Comparison of ENCODE assay signal across 8 mouse cellular contexts in genomic region chr13:95951098-95951894, GRCm38 (mm10). TPM values are rescaled to one million over a fixed set of nuclear protein-coding genes. Genes with fewer than 3 reads are reported as not detected.
DNase-seq lines count a peak whose midpoint lies in the region; ATAC-seq lines count a peak whose summit lies in the region.

No protein-coding gene starts in this region.

- no peaks in the 10 kb centered on the region for H3K36me3 ChIP-seq in forebrain, embryonic 16.5 days (ENCODE audit: control insufficient read depth, insufficient read depth)
- H3K36me3 ChIP-seq in forebrain, embryonic 10.5 days (replicated peaks): no peaks in the 10 kb centered on the region
- no peaks in the 10 kb centered on the region for H3K36me3 ChIP-seq in hindbrain, embryonic 15.5 days
- no peaks in the 10 kb centered on the region for H3K36me3 ChIP-seq in limb, embryonic 13.5 days
- H3K36me3 ChIP-seq in midbrain, embryonic 11.5 days (ENCODE audit: control insufficient read depth, insufficient read depth, low read length): no peaks in the 10 kb centered on the region

- no peak overlapping the region for H3K9ac ChIP-seq in forebrain, embryonic 16.5 days (replicated peaks; ENCODE audit: low read depth, low read length)
- no peak overlapping the region for H3K9ac ChIP-seq in hindbrain, embryonic 15.5 days
- no peak overlapping the region for H3K9ac ChIP-seq in limb, embryonic 13.5 days
- no peak overlapping the region for H3K9ac ChIP-seq in midbrain, embryonic 11.5 days (ENCODE audit: low read length)

- DNase-seq in forebrain, embryonic 10.5 days (ENCODE audit: extremely low spot score, low spot score): no peak
- peak; percentile 21 for DNase-seq in 3T3-L1 (ENCODE audit: low read depth, low spot score)
- peak; percentile 39 to 56 for DNase-seq in adrenal gland, postnatal 36 days
- DNase-seq in retina, embryonic 14.5 days (ENCODE audit: low spot score): peak; percentile 43
- DNase-seq in midbrain, embryonic 11.5 days (ENCODE audit: low spot score, missing footprints): no peak

- WGBS in forebrain, embryonic 16.5 days: 70% methylated on average over 7 of the region's 7 CpGs
- 69% methylated on average over 7 of the region's 7 CpGs for WGBS in forebrain, embryonic 10.5 days
- WGBS in hindbrain, embryonic 15.5 days: 65% methylated on average over 7 of the region's 7 CpGs
- WGBS in limb, embryonic 13.5 days: 56% methylated on average over 7 of the region's 7 CpGs
- 65% methylated on average over 7 of the region's 7 CpGs for WGBS in midbrain, embryonic 11.5 days

- H3K4me3 ChIP-seq in forebrain, embryonic 16.5 days (replicated peaks; ENCODE audit: low read length): no peak overlapping the region
- no peak overlapping the region for H3K4me3 ChIP-seq in forebrain, embryonic 10.5 days
- H3K4me3 ChIP-seq in hindbrain, embryonic 15.5 days: no peak overlapping the region
- H3K4me3 ChIP-seq in limb, embryonic 13.5 days: no peak overlapping the region
- no peak overlapping the region for H3K4me3 ChIP-seq in midbrain, embryonic 11.5 days (ENCODE audit: low read depth, low read length)

- peaks cover 2% of the 10 kb centered on the region; the same call in 1 of the 2 replicates for H3K4me1 ChIP-seq in forebrain, embryonic 16.5 days (replicated peaks; ENCODE audit: control insufficient read depth, insufficient read depth, low read length)
- peaks cover 11% of the 10 kb centered on the region; the same call in 1 of the 2 replicates for H3K4me1 ChIP-seq in forebrain, embryonic 10.5 days
- H3K4me1 ChIP-seq in hindbrain, embryonic 15.5 days (replicated peaks): no peaks in the 10 kb centered on the region
- H3K4me1 ChIP-seq in limb, embryonic 13.5 days: peaks cover 8% of the 10 kb centered on the region; the same call in 1 of the 2 replicates
- 0 out of 2 replicates have a peak, but pooled peaks cover 3% of the 10 kb centered on the region for H3K4me1 ChIP-seq in midbrain, embryonic 11.5 days (ENCODE audit: control insufficient read depth, insufficient read depth, low read length)

- H3K9me3 ChIP-seq in forebrain, embryonic 16.5 days (ENCODE audit: control insufficient read depth, low read length): no peaks in the 10 kb centered on the region
- no peaks in the 10 kb centered on the region for H3K9me3 ChIP-seq in forebrain, embryonic 10.5 days
- no peaks in the 10 kb centered on the region for H3K9me3 ChIP-seq in hindbrain, embryonic 15.5 days
- H3K9me3 ChIP-seq in limb, embryonic 13.5 days: no peaks in the 10 kb centered on the region
- H3K9me3 ChIP-seq in midbrain, embryonic 11.5 days (ENCODE audit: control insufficient read depth, low read length): no peaks in the 10 kb centered on the region

- 0 out of 2 replicates have a peak, but pooled peaks have one; percentile 20 for ATAC-seq in forebrain, embryonic 16.5 days
- peak; percentile 25; the same call in 1 of the 2 replicates for ATAC-seq in hindbrain, embryonic 15.5 days (ENCODE audit: low FRiP score, low read depth)
- ATAC-seq in limb, embryonic 13.5 days (ENCODE audit: low FRiP score, low read depth): 0 out of 2 replicates have a peak, but pooled peaks have one; percentile 12
- ATAC-seq in midbrain, embryonic 11.5 days (ENCODE audit: low FRiP score): no peak

- H3K27ac ChIP-seq in forebrain, embryonic 16.5 days (ENCODE audit: low read length): no peak overlapping the region
- H3K27ac ChIP-seq in forebrain, embryonic 10.5 days: no peak overlapping the region
- no peak overlapping the region for H3K27ac ChIP-seq in hindbrain, embryonic 15.5 days (replicated peaks)
- H3K27ac ChIP-seq in limb, embryonic 13.5 days: no peak overlapping the region
- no peak overlapping the region for H3K27ac ChIP-seq in midbrain, embryonic 11.5 days (ENCODE audit: low read depth, low read length)

- H3K4me2 ChIP-seq in forebrain, embryonic 16.5 days (ENCODE audit: low read length): no peak overlapping the region
- no peak overlapping the region for H3K4me2 ChIP-seq in hindbrain, embryonic 15.5 days
- no peak overlapping the region for H3K4me2 ChIP-seq in limb, embryonic 13.5 days (replicated peaks)
- no peak overlapping the region for H3K4me2 ChIP-seq in midbrain, embryonic 11.5 days

- no peaks in the 10 kb centered on the region for H3K27me3 ChIP-seq in forebrain, embryonic 16.5 days (replicated peaks; ENCODE audit: control insufficient read depth, insufficient read depth, low read length)
- H3K27me3 ChIP-seq in forebrain, embryonic 10.5 days (ENCODE audit: poor library complexity, severe bottlenecking): no peaks in the 10 kb centered on the region
- H3K27me3 ChIP-seq in hindbrain, embryonic 15.5 days: no peaks in the 10 kb centered on the region
- H3K27me3 ChIP-seq in limb, embryonic 13.5 days: no peaks in the 10 kb centered on the region
- no peaks in the 10 kb centered on the region for H3K27me3 ChIP-seq in midbrain, embryonic 11.5 days (ENCODE audit: control insufficient read depth, insufficient read depth, low read length)

RNA-seq across cellular contexts. Expression of gene Iqgap2, which starts 59.6 kb away (rescaled TPM):
- polyA plus RNA-seq in forebrain, embryonic 16.5 days (2015; fragmentation: Nextera tagmentation; extraction: Ambion mirVana): 4.0 and 5.0 TPM in 2 replicates
- polyA plus RNA-seq in forebrain, embryonic 10.5 days (2016; fragmentation: Nextera tagmentation; extraction: Ambion mirVana): 13.6 and 14.0 TPM in 2 replicates
- total RNA-seq in adrenal gland, postnatal 36 days (2021): 100 to 1,000 TPM; 149 to 229 TPM
- 4.2 and 4.3 TPM in 2 replicates for polyA plus RNA-seq in hindbrain, embryonic 15.5 days (2015; fragmentation: Nextera tagmentation; extraction: Ambion mirVana)
- polyA plus RNA-seq in limb, embryonic 13.5 days (2015; fragmentation: Nextera tagmentation; extraction: Ambion mirVana): 12.6 and 13.6 TPM in 2 replicates
- 18.5 and 19.9 TPM in 2 replicates for polyA plus RNA-seq in midbrain, embryonic 11.5 days (2014; fragmentation: Nextera tagmentation; extraction: Ambion mirVana)

Comparison
In these comparisons a context has a peak if more than half of its experiments do, and no peak if none do; other contexts are left out.
1. DNase-seq: peak in 3T3-L1 (single experiment), adrenal gland, postnatal 36 days (2 of 2) and retina, embryonic 14.5 days (single experiment); none in forebrain, embryonic 10.5 days (single experiment) and midbrain, embryonic 11.5 days (single experiment).